Mouse (Mus musculus): Measurements from ENCODE around the gene Msmb. TPM values are rescaled to one million over a fixed set of nuclear protein-coding genes. Genes with fewer than 3 reads are reported as not detected.
"Not testable (repeated sequence)": the region's sequence is repeated elsewhere in the genome, so short reads cannot be mapped to it uniquely, and the experiment has no call there.

The Msmb gene
- total RNA-seq, 1 experiment from 2014 or later, result not detected

DNA sequence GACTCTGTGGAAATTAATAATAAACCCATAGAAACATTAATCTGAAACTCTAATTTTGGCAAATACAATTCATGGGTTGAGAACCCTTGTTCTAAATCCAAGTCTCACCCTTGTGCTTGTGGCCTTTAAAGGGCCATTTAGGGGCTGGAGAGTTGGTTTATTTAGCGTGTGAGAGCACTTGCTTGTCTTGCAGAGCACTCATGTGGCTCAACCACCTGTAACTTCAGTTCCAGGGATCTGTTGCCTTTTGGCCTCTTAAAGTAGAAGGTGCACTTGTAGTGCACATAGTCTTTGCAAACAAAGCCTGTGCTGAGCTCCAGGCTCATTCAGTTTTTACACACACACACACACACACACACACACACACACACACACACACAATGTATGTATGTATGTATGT lies 25.0 kb downstream of the Msmb start:
- no peak for ATAC-seq (ENCODE audit: extremely low read depth, insufficient number of reproducible peaks, low FRiP score, poor library complexity, severe bottlenecking)

DNA sequence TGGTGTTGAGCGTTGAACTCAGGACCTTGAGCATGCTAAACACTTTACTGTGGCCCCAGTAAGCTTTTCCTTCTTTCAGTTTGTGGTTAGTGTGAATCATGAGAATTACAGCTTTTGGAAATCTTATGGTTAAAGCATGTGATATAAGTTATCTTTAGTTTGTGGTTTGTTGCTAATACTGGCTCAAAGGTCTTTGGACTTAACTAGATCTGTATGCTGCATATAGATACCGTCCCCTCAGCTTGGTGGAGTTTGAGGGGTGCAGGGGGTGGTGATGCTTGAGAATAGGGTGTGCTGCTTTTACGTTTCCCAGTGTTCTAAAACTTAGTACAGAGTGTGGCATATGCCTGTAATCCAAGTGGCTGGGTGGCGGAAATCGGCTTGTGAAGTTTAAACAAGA lies 25.5 kb downstream of the Msmb start:
- ATAC-seq (ENCODE audit: extremely low read depth, insufficient number of reproducible peaks, low FRiP score, poor library complexity, severe bottlenecking), result no peak

DNA sequence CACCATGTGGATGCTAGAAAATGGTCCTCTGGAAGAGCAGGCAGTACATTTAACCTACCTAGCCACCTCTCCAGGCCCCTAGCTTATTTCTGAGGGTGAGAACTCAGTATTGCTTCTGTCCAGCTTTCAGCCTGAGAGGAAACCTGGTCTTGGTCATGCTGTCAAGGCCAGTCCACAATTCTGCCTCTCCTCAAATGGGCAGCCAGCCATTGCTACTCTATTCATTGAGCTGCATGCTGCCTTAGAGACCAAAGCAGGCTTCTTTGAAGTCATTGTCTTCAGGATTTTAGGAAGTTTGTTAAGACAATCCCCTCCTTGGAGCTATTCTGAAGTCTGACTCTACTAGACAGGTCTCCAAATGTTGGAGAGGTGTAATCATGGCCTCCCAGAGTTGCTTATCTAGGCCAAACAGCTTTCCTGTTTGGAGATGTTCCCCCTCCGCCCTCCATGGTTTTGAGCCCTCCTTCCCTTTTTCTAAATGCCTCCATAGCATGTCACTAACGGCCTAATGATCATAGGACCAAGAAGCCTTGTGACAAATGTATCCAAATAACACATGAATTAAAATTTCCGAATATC lies 26.9 kb downstream of the Msmb start:
- no peak for ATAC-seq (ENCODE audit: extremely low read depth, insufficient number of reproducible peaks, low FRiP score, poor library complexity, severe bottlenecking)

DNA sequence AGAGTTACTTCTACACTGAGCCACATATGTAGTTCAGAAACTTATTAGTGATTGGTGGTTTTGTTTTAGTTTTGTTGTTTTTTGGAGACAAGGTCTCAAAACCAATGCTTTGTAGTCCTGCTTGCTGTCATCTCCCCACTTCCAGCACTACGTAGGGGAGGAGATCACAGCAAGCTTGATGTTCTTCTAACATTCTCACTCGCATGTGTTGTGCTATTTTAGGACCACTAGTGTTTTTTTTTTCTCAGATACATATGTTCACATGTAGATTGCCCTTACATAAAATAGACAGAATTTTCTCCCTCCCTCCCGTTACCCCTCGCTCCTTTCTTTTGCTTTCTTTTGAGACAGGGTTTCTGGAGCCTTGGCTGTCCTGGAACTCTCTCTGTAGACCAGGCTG lies 28.3 kb downstream of the Msmb start:
- no peak for ATAC-seq (ENCODE audit: extremely low read depth, insufficient number of reproducible peaks, low FRiP score, poor library complexity, severe bottlenecking)

DNA sequence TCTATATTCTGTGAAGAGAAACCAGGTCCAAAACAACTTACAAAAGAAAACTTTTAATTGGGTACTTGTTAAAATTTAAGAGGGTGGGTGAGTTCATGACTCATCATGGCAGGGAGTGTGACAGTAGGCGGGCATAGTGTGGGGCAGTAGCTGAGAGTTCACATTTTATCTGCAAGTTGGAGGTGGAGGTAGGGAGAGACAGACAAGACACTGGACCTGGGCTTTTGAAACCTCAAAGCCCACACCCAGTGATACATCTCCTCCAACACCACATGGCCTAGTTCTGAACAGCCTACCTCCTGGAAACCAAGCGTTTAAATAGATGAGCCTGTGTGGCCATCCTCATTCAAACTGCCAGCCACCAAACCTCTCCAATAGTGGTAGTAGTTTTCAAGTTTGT lies 33.5 kb downstream of the Msmb start:
- ATAC-seq (ENCODE audit: extremely low read depth, insufficient number of reproducible peaks, low FRiP score, poor library complexity, severe bottlenecking), result no peak

DNA sequence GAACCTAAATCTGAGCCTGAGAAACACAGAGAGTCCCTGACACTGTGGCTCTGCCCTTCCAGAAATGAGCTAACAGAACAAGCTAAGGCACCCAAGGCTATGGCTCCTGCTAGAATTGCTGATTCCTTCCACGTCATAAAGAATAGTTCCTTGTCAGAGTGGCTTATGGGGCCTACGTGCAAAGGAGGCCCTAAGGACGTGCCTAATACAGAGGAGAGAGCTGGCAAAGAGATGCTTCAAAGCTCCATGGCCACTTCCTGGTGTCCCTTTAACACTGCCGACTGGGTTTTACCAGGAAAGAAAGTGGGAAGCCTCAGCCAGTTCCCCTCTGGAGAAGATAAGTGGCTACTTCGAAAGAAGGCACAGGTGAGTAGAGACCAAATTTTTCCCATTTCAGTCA lies 34.8 kb downstream of the Msmb start:
- ATAC-seq (ENCODE audit: extremely low read depth, insufficient number of reproducible peaks, low FRiP score, poor library complexity, severe bottlenecking), result not testable (repeated sequence)

DNA sequence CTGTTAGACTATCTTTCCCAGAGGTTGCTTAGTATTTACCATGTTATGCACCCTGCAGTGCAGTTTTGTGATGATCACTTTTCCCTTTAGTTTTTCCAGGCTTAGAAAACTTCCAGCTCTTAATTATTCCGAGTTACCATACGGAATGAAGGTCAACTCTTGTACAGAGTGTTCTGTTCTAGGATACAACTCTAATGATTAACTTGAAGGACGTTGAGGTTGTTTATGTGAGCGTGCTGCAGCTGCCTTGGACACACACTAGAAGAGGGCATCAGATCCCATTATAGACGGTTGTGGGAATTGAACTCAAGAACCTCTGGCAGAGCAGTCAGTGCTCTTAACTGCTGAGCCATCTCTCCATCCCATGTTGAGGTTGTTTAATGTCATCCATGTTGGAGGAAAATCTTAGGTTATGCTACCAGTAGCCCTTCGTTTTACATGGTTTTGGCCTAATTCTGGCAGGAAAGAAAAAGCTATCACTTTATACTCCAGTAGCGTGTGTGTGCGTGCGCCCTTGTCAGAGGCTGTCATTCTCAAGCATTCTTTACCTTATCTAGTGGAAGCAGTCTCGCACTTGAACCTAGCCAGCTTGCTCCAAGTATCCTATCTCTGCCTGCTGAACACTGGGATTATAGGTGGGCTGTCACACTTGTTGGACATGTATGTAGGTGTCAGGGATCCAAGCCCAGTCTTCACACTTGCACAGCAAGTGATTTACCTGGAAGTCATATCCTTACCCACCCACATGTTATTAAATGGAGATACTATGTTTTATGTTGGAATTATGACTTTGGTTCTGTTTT lies 37.8 kb downstream of the Msmb start:
- ATAC-seq (ENCODE audit: extremely low read depth, insufficient number of reproducible peaks, low FRiP score, poor library complexity, severe bottlenecking), result no peak

DNA sequence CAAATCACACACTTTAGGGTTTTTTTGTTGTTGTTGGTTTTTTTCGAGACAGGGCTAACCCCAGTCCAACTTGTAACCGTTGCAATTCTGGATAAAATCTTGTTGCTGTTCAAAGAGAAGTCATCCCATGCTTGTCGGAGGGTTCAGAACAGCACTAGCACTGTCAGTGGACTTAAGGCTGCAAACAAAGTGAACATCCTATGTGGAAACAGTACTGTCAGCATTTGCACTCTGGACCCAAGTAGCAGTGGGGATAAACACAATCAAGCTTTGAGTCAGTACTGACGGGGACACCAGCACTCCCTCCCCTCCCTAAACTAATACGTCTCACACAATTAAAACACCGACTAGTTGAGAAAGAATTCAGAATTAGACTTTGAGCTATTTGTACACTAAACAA lies 39.0 kb downstream of the Msmb start:
- no peak for ATAC-seq (ENCODE audit: extremely low read depth, insufficient number of reproducible peaks, low FRiP score, poor library complexity, severe bottlenecking)

DNA sequence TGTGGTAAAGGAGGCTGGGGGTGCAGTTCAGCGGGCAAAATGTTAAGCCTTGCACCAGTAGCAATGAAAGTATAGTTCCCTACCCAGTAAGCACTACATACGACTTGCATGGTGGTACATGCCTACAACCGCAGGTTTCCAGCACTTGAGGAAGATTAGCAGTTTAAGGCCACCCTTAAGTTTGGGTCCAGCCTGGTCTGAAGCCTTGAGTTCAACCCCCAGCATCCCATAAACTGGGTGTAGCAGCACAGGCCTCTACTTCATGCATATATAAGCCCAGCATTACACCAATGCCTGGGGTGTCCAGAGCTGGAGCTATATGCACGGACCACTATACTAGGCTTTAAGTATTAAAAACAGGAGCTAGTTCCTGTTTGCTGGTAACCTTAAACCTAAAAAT lies 42.0 kb downstream of the Msmb start:
- no peak for ATAC-seq (ENCODE audit: extremely low read depth, insufficient number of reproducible peaks, low FRiP score, poor library complexity, severe bottlenecking)

DNA sequence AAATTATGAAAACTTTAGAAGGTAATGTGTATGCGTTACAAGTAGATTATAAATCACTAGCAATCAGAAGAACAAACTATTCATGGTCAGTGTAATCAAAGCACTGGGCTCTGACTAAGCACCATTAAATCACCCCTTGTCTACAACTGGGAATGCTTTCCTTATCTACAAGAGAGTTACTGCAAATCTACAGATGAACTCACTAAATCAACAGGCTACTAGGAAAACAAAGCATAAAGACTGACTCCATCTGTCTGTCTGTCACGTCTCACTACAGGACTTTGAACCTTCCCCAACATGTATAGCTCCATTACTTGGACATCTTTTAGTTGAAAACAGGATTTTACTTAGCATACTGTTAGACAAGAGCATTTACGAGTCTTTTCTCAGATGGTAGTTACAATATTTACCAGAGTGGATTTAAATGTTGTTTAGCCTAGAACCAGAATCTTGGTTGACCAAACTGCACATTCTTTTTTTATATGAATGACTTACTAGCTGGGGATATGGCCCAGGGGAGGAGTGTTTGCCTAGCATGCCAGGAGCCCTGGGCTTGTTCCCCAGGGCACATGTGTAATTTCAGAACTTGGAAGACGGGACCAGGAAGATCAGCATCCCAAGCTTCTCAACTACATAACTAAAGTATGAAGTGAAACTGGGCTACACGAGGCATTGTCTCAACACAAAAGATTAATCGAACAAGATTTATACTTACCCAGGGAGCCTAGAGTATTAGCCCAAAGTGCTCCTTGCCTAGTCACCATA lies 49.0 kb downstream of the Msmb start:
- no peak for ATAC-seq (ENCODE audit: extremely low read depth, insufficient number of reproducible peaks, low FRiP score, poor library complexity, severe bottlenecking)

DNA sequence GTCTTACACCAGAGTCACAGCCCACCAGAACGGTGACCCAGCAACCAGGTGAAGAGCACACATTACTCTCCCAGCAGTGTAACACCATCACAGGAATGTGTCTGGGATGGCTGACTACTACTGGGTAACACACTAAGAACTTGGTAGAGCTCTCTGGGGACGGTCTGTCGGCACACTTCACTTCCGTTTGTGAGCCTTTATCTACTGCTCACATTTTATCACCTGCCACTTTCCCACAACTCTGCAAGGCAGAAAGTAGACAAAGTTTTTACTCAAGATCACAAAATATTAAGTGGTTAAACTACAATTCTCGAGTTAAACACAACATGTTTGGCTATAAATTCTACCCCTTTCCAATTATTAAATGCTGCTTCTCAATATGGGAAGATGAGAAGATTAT lies 50.1 kb downstream of the Msmb start:
- no peak for ATAC-seq (ENCODE audit: extremely low read depth, insufficient number of reproducible peaks, low FRiP score, poor library complexity, severe bottlenecking)

DNA sequence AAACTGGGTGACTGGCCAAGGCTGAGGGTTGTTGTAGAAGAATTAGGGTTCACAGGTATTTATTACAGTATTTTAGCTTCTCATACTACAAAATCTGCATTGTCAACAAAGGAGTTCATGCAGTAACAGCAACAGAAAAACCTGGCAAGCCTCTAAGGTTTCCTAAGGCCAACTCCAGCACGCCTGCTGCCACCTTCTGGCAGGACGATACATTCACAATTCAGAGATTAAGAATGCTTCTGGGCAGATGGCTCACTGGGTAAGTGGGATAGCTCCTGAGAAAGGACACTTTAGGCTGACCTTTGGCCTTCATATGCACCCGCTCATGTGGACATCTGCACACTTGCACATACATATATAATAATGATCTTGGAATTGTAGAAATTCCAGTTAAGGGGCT lies 50.6 kb downstream of the Msmb start:
- peak; percentile 76 for ATAC-seq (ENCODE audit: extremely low read depth, insufficient number of reproducible peaks, low FRiP score, poor library complexity, severe bottlenecking)

DNA sequence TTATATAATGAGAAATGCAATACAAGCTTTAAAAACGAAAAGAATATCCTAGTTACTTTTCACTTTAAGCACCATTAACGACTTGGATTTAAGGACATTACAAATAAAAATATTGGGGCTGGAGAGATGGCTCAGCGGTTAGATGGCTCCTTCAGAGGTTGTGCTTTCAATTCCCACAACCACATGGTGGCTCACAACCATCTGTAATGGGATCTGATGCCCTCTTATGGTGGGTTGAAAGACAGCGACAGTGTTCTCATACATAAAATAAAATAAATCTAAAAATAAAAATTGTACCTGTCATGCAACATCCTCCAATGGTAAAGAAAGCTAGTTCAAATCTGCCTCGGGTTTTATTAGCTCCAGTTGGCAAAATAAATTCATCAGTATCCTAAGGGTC lies 51.7 kb downstream of the Msmb start:
- ATAC-seq (ENCODE audit: extremely low read depth, insufficient number of reproducible peaks, low FRiP score, poor library complexity, severe bottlenecking), result not testable (repeated sequence)

DNA sequence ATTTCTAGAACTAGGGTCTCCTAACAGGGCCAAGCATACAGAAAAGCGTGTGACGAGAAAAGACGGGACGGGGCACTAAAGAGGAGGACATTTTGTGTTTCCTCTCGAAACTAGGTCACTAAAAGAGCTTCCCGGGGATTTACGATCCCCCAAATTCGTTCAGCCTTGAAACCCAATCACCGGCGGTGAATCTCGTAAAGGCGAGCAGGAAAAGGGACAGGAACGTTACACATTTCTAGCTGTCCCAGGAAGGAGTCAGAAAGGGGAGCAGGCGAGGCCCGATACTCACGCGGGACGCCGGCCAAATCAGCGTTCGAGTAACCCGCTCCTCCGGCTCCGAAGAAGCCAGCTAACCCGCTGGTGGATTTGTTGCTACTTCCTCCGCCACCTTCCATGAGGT lies 59.5 kb downstream of the Msmb start:
- ATAC-seq (ENCODE audit: extremely low read depth, insufficient number of reproducible peaks, low FRiP score, poor library complexity, severe bottlenecking), result no peak

DNA sequence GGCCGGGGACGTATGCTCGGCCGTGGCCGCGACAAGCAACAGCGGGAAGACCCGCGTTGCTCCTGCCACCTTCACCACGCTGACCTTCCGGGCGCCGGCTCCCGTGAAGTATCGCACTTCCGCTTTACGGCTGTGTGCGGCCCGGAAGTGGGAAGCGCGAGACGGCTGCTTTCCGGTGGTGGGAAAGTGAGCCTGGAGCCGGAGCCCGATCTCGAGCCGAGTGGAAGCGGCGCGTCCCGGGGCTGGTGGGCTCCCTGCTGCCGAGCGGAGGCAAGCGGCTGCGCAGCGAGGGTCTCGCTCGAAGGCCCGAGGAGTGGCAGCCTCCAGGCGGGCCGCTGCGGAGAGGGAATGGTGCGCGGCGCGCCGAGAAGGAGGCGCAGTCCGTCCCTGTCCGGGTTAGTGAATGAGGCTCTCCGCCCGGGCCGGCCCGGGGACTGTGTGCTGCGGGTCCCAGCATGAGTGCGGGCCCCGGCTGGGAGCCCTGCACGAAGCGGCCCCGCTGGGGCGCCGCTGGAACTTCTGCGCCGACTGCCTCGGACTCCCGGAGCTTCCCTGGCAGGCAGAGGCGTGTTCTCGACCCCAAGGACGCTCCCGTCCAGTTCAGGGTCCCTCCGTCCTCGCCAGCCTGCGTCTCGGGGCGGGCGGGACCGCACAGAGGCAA lies 60.1 kb downstream of the Msmb start, which contains the start of the genes Timm23 and Parg:
Gene Timm23, minus strand, starts transcription at position 108 of the 661 bp plus-strand sequence.
Gene Parg, plus strand, starts transcription at position 159 of the 661 bp plus-strand sequence.
- peak; percentile 97 for ATAC-seq (ENCODE audit: extremely low read depth, insufficient number of reproducible peaks, low FRiP score, poor library complexity, severe bottlenecking)

Other genes with a start within 250 kb of the Msmb start
- not detected in 2 replicates for gene Galnt15, start 113.0 kb upstream of the Msmb start, total RNA-seq (2017)
- 18.5 and 21.5 TPM in 2 replicates for gene Oxnad1, start 56.6 kb upstream of the Msmb start, total RNA-seq (2017)
- gene Dph3, start 56.3 kb upstream of the Msmb start, total RNA-seq (2017), result 51.0 and 54.5 TPM in 2 replicates
- 89.3 and 89.6 TPM in 2 replicates for gene Ncoa4, start 17.8 kb downstream of the Msmb start, total RNA-seq (2017)
- gene Timm23, start 59.9 kb downstream of the Msmb start, total RNA-seq (2017), result 43.3 and 46.4 TPM in 2 replicates
- 108 and 120 TPM in 2 replicates for gene Parg, start 59.9 kb downstream of the Msmb start, total RNA-seq (2017)
- gene Ogdhl, start 180.0 kb downstream of the Msmb start, total RNA-seq (2017), result not detected in 2 replicates
- not detected in 2 replicates for gene 1700024G13Rik, start 246.4 kb downstream of the Msmb start, total RNA-seq (2017)